Mouse (Mus musculus): Measurements from ENCODE around the gene Fahd1.

GRCm38 (mm10) chr17:24898041-24898854 lies 48.1 kb upstream of the Fahd1 start:
- TF ChIP-seq CTCF (IDR thresholded peaks at IDR 0.05; ENCODE audit: control insufficient read depth, insufficient read depth, insufficient replicate concordance, low read depth, low read length) (no peak), POLR2A (IDR thresholded peaks at IDR 0.05; ENCODE audit: control insufficient read depth, low read depth, low read length) (no peak)

Measured in testis, adult 2 months (tissue).